Mouse (Mus musculus) small intestine, adult 2 months (tissue): ENCODE measurements around the gene Sae1.

Experiments
- CTCF ChIP-seq: fragments of 200-500 bp; IDR thresholded peaks from 2 replicates; pipeline ENCODE4 v1.5.1; 2012; ENCODE audit warnings: low read depth, mild to moderate bottlenecking, control low read depth, inconsistent platforms, low read length, moderate library complexity, mixed read lengths; ENCODE audit not compliant: insufficient replicate concordance, insufficient read length; ENCODE audit errors: extremely low read depth
- POLR2A ChIP-seq: fragments of 200-500 bp; IDR thresholded peaks from 2 replicates; pipeline ENCODE4 v1.6.1; 2012; ENCODE audit warnings: low read depth, mild to moderate bottlenecking, control low read depth, inconsistent platforms, low read length, moderate library complexity

DNA sequence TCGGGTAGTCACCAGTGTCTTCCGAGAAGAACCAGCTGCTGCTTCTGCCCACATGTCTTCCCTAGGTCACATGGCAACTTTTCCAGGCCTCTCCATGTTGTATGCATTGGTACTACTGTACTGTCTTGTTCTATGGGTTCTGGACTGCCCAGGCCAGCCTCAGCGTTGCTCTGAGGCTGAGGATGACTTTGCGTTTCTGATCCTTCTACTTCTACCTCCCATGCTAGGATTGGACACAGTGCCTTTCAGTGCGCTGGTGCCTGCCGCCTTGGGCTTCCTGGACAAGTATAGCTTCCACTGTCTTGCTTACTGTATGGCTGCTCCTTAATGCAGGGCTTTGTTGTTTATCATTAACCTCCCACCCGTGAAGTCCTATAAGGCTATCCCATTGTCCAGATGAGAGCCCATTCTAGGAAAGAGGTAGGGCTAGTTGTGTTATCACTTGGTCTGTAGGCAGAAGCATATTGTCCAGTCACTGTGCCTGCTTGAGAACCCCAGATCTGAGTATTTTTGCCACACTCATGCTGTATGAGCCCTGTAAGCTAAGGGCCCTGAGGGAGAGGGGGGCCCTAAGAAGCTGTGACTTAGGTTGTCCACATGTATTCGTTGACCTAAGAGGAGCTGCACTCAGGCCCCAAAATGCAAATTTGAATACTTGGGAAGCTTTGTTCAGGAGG lies 24.8 kb upstream of the Sae1 start:
- TF ChIP-seq CTCF (no peak), POLR2A (no peak)
